12 mouse cellular contexts compared by ENCODE assay signal in genomic region chr8:11155579-11156318, GRCm38 (mm10).
DNase-seq lines count a peak whose midpoint lies in the region; ATAC-seq and TF ChIP-seq lines count a peak whose summit lies in the region.
"Had no signal": no experiment of that assay in that cellular context is flagged by ENCODE, and none has a peak within 500 bp of the region (broad histone marks: within the 10 kb centered on the region; RNA-seq: fewer than 3 reads in every experiment).

No protein-coding gene starts in this region.

- no peak for TF ChIP-seq CTCF in liver, postnatal 0 days (IDR thresholded peaks at IDR 0.05; ENCODE audit: low read depth)

- no peak overlapping the region for H3K9ac ChIP-seq in liver, postnatal 0 days (replicated peaks)
- H3K9ac ChIP-seq: liver, embryonic 13.5 days; neural tube, embryonic 15.5 days had no signal

- H3K9me3 ChIP-seq in liver, postnatal 0 days (ENCODE audit: low read length) = no peaks in the 10 kb centered on the region
- H3K9me3 ChIP-seq: liver, embryonic 13.5 days; neural tube, embryonic 15.5 days had no signal

- no peak overlapping the region for H3K27ac ChIP-seq in liver, postnatal 0 days (ENCODE audit: low read depth)
- H3K27ac ChIP-seq: liver, embryonic 13.5 days; neural tube, embryonic 15.5 days had no signal

- DNase-seq in cerebellum, adult 18-20 months = peak; percentile 44 to 60
- no peak for DNase-seq in cerebellum, adult 11-12 months
- DNase-seq in kidney, adult 11 months = peak; percentile 15
- no peak for DNase-seq in kidney, adult 8-10 months
- DNase-seq in 3T3-L1 (ENCODE audit: low read depth, low spot score) = peak; percentile 71
- DNase-seq in adrenal gland, postnatal 36 days = peak; percentile 58 to 66
- DNase-seq in liver, postnatal 0 days = no peak
- no peak for DNase-seq in layer of hippocampus, postnatal 25 days (ENCODE audit: extremely low spot score in 1 of 2, low spot score in 1 of 2)
- DNase-seq: liver, embryonic 13.5 days; midbrain, embryonic 14.5 days had no signal

- 83% methylated on average over 9 of the region's 9 CpGs for WGBS in liver, postnatal 0 days (ENCODE audit: insufficient replicate concordance)

- H3K4me2 ChIP-seq in liver, postnatal 0 days (ENCODE audit: low read depth, low read length) = no peak overlapping the region
- H3K4me2 ChIP-seq: liver, embryonic 13.5 days; neural tube, embryonic 15.5 days had no signal

- no peaks in the 10 kb centered on the region for H3K27me3 ChIP-seq in liver, postnatal 0 days (ENCODE audit: insufficient read depth, low read length)
- H3K27me3 ChIP-seq: liver, embryonic 13.5 days; neural tube, embryonic 15.5 days had no signal

- TF ChIP-seq EP300 in liver, postnatal 0 days (IDR thresholded peaks at IDR 0.05; ENCODE audit: low read depth) = no peak

- no peaks in the 10 kb centered on the region for H3K36me3 ChIP-seq in liver, postnatal 0 days (replicated peaks; ENCODE audit: insufficient read depth, low read length)
- H3K36me3 ChIP-seq: liver, embryonic 13.5 days; neural tube, embryonic 15.5 days had no signal

- ATAC-seq in liver, postnatal 0 days = no peak
- ATAC-seq: inflammation-experienced regulatory T-cells, adult 6 months had no signal

- no peak overlapping the region for H3K4me3 ChIP-seq in liver, postnatal 0 days (ENCODE audit: low read depth, low read length)
- H3K4me3 ChIP-seq: liver, embryonic 13.5 days; neural tube, embryonic 15.5 days had no signal

- H3K4me1 ChIP-seq in liver, postnatal 0 days (ENCODE audit: insufficient read depth) = no peaks in the 10 kb centered on the region
- H3K4me1 ChIP-seq: liver, embryonic 13.5 days; neural tube, embryonic 15.5 days had no signal

Comparison
In these comparisons a context has a peak if more than half of its experiments do, and no peak if none do; other contexts are left out.
1. DNase-seq: peak in cerebellum, adult 18-20 months (2 of 2), kidney, adult 11 months (single experiment), 3T3-L1 (single experiment) and adrenal gland, postnatal 36 days (2 of 2); none in cerebellum, adult 11-12 months (single experiment), kidney, adult 8-10 months (0 of 2), liver, postnatal 0 days (single experiment) and layer of hippocampus, postnatal 25 days (0 of 2).